Mouse (Mus musculus): ENCODE data around the gene Zcchc14. TPM values are rescaled to one million over a fixed set of nuclear protein-coding genes. Genes with fewer than 3 reads are reported as not detected.

Gene Zcchc14
- total and polyA plus RNA-seq, 3 experiments: 0.22 TPM; not detected in 2

DNA sequence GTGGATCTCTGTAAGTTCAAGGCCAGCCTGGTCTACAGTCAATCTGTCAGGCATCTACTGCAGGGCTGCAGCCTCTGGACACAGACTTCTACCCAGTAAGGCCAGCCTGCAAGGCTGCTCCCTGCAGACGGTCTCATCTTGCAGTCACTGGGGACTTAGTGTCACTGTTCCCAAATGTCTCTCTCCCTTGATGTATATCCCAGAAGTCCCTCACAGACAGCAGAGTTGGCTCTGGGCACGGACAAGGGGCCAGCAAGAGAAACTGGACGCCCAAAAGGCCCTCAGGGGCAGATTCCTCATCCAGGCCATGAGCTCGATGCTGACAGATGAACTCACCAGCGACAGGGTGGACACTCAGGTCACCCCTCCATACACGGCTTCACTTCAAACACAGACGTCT lies 80.6 kb downstream of the Zcchc14 start:
- Histone ChIP-seq H3K36me3 (replicated peaks) (peaks cover 94% of the 10 kb centered on the region), H3K4me1 (ENCODE audit: insufficient read depth, low read depth, low read length) (peaks cover 33% of the 10 kb centered on the region), H3K4me3 (ENCODE audit: low read depth, low read length) (no peak overlapping the region), H3K9me3 (replicated peaks) (no peaks in the 10 kb centered on the region), H3K27me3 (ENCODE audit: insufficient read depth, low read length) (no peaks in the 10 kb centered on the region)
- no peak for TF ChIP-seq CTCF (IDR thresholded peaks at IDR 0.05; ENCODE audit: low read depth, low read length)
- no peak for ATAC-seq (ENCODE audit: extremely low read depth, insufficient number of reproducible peaks, low FRiP score, poor library complexity, severe bottlenecking)
- DNase-seq (ENCODE audit: low spot score): no peak

DNA sequence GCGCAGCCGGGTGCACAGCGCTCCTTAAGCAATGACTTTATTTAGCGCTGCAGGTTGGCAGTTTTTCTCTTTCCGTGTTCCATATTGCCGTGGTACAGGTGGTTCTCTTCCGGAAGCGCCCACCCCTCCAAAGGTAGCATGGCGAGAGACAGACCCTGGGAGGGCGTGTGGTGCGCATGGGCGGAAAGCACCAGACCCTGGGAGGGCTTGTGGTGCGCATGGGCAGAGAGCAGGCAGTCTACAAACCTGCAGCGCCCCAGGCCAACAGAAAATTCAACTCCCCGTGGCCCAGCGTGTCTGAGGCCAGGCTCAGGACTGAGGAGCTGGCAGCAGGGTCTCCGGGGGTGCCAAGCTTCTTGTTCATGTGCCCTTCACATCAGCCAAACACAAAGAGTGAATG lies 81.9 kb downstream of the Zcchc14 start:
- ATAC-seq (ENCODE audit: extremely low read depth, insufficient number of reproducible peaks, low FRiP score, poor library complexity, severe bottlenecking): no peak
- Histone ChIP-seq H3K36me3 (replicated peaks) (peaks cover 94% of the 10 kb centered on the region), H3K4me1 (ENCODE audit: insufficient read depth, low read depth, low read length) (peaks cover 20% of the 10 kb centered on the region), H3K9me3 (replicated peaks) (no peaks in the 10 kb centered on the region), H3K4me3 (ENCODE audit: low read depth, low read length) (no peak overlapping the region), H3K27me3 (ENCODE audit: insufficient read depth, low read length) (no peaks in the 10 kb centered on the region)
- DNase-seq (ENCODE audit: low spot score): no peak
- TF ChIP-seq CTCF (IDR thresholded peaks at IDR 0.05; ENCODE audit: low read depth, low read length) (no peak), GATA1 (IDR thresholded peaks at IDR 0.05; ENCODE audit: borderline replicate concordance, low read length) (no peak), TAL1 (conservative IDR thresholded peaks at IDR 0.05; ENCODE audit: low read depth, low read length) (no peak), GATA2 (IDR thresholded peaks at IDR 0.05; ENCODE audit: borderline replicate concordance, low read depth, low read length) (no peak), POLR2AphosphoS5 (IDR thresholded peaks at IDR 0.05; ENCODE audit: insufficient replicate concordance, low read depth, low read length) (no peak)

DNA sequence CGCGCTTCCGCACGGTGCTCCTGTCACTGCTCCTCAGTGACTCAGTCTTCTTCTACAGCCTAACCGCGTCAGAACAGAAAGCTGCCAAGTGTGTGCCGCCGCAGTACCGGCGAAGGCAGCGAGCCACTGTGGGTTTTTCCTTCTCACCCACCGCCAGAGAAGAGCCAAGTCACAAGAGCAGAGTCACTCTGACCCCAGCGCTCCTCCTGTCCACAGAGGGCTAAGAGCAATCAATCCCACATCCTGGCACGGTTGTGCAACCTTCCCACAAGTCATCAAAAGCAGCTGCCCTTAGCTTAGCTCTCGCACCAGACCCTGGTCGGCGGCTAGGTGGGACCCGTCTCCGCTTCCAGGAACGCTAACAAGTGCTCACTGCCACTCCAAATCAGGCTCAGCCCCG lies 82.4 kb downstream of the Zcchc14 start:
- ATAC-seq (ENCODE audit: extremely low read depth, insufficient number of reproducible peaks, low FRiP score, poor library complexity, severe bottlenecking) (no peak), DNase-seq (ENCODE audit: low spot score) (no peak)
- Histone ChIP-seq H3K36me3 (replicated peaks) (peaks cover 94% of the 10 kb centered on the region), H3K4me1 (ENCODE audit: insufficient read depth, low read depth, low read length) (peaks cover 20% of the 10 kb centered on the region), H3K4me3 (ENCODE audit: low read depth, low read length) (no peak overlapping the region), H3K27me3 (ENCODE audit: insufficient read depth, low read length) (no peaks in the 10 kb centered on the region), H3K9me3 (replicated peaks) (no peaks in the 10 kb centered on the region)
- TF ChIP-seq CTCF (IDR thresholded peaks at IDR 0.05; ENCODE audit: low read depth, low read length) (no peak), POLR2AphosphoS5 (IDR thresholded peaks at IDR 0.05; ENCODE audit: insufficient replicate concordance, low read depth, low read length) (no peak), GATA1 (IDR thresholded peaks at IDR 0.05; ENCODE audit: borderline replicate concordance, low read length) (no peak), GATA2 (IDR thresholded peaks at IDR 0.05; ENCODE audit: borderline replicate concordance, low read depth, low read length) (no peak), TAL1 (conservative IDR thresholded peaks at IDR 0.05; ENCODE audit: low read depth, low read length) (no peak)

DNA sequence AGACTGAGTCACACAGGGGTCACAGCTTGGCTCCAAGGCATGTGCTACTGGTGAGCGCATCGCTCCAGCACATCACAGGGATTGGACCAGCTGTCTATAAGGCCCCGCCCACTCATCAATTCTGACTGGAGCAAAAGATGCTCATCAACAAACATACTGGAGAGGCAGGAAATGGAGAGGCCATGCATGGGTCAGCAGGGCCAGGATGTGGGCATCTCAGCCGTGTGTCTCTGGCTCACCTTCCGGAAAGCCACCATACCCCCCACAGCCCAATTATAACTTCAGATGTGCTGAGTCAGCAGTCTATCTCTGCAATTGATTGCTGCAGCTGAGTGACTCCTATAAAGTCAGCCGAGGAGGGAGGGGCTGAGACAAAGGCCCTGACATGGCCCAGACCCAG lies 84.4 kb downstream of the Zcchc14 start:
- Histone ChIP-seq H3K9me3 (replicated peaks) (no peaks in the 10 kb centered on the region), H3K36me3 (replicated peaks) (peaks cover 94% of the 10 kb centered on the region), H3K4me3 (ENCODE audit: low read depth, low read length) (no peak overlapping the region), H3K4me1 (ENCODE audit: insufficient read depth, low read depth, low read length) (peaks cover 12% of the 10 kb centered on the region), H3K27me3 (ENCODE audit: insufficient read depth, low read length) (no peaks in the 10 kb centered on the region)
- ATAC-seq (ENCODE audit: extremely low read depth, insufficient number of reproducible peaks, low FRiP score, poor library complexity, severe bottlenecking): no peak
- TF ChIP-seq GATA1 (IDR thresholded peaks at IDR 0.05; ENCODE audit: borderline replicate concordance, low read length): no peak
- TF ChIP-seq TAL1 (conservative IDR thresholded peaks at IDR 0.05; ENCODE audit: low read depth, low read length): no peak
- TF ChIP-seq POLR2AphosphoS5 (IDR thresholded peaks at IDR 0.05; ENCODE audit: insufficient replicate concordance, low read depth, low read length): no peak
- no peak for TF ChIP-seq CTCF (IDR thresholded peaks at IDR 0.05; ENCODE audit: low read depth, low read length)
- TF ChIP-seq GATA2 (IDR thresholded peaks at IDR 0.05; ENCODE audit: borderline replicate concordance, low read depth, low read length): no peak
- no peak for DNase-seq (ENCODE audit: low spot score)

DNA sequence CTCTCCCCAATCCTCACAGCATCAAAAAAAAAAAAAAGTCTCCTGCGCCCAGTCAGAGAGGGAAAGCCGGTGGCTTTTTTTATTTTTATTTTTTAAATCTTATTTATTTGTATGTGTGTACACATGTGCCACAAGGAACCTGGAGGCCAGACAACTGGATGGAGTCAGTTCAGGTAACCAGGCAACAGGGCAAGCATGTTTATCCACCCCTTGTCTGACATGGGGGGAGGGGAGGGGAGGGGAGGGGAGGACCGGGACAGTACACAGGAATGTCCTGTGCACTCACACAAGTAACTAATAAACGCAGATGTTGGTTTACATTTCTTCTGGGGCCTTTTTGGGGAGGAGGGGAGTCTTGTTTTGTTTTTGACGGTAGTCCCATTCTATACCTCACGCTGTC lies 89.0 kb downstream of the Zcchc14 start:
- ATAC-seq (ENCODE audit: extremely low read depth, insufficient number of reproducible peaks, low FRiP score, poor library complexity, severe bottlenecking) (no peak), DNase-seq (ENCODE audit: low spot score) (no peak)
- no peak for TF ChIP-seq GATA1 (IDR thresholded peaks at IDR 0.05; ENCODE audit: borderline replicate concordance, low read length)
- no peak for TF ChIP-seq CTCF (IDR thresholded peaks at IDR 0.05; ENCODE audit: low read depth, low read length)
- TF ChIP-seq POLR2AphosphoS5 (IDR thresholded peaks at IDR 0.05; ENCODE audit: insufficient replicate concordance, low read depth, low read length): no peak
- no peak for TF ChIP-seq GATA2 (IDR thresholded peaks at IDR 0.05; ENCODE audit: borderline replicate concordance, low read depth, low read length)
- no peak for TF ChIP-seq TAL1 (conservative IDR thresholded peaks at IDR 0.05; ENCODE audit: low read depth, low read length)
- Histone ChIP-seq H3K4me3 (ENCODE audit: low read depth, low read length) (no peak overlapping the region), H3K27me3 (ENCODE audit: insufficient read depth, low read length) (no peaks in the 10 kb centered on the region), H3K9me3 (replicated peaks) (no peaks in the 10 kb centered on the region), H3K4me1 (ENCODE audit: insufficient read depth, low read depth, low read length) (peaks cover 4% of the 10 kb centered on the region; the same call in 1 of the 2 replicates), H3K36me3 (replicated peaks) (peaks cover 94% of the 10 kb centered on the region)

DNA sequence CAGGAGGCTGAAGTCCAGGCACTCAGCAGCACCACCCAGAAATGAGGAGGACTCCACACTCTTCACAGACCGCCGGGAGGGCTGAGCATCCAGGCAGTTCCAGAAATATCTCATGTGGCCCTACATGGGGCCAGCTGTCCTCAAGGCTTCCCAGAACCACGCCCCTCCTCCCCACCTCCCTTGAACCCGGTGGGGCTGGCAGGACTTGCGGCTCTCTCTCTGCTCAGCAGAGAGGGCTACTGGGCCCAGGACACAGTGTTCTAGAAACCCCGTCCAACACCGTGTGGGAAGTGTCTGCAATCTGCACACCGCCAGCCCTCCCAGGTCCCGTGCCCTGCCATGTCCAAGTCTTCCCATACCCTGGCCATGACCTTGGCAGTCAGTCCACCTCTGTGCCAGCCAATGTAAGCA lies 89.8 kb downstream of the Zcchc14 start:
- ATAC-seq (ENCODE audit: extremely low read depth, insufficient number of reproducible peaks, low FRiP score, poor library complexity, severe bottlenecking) (no peak), DNase-seq (ENCODE audit: low spot score) (no peak)
- H3K9me3 ChIP-seq (replicated peaks): no peaks in the 10 kb centered on the region
- no peaks in the 10 kb centered on the region for H3K4me1 ChIP-seq (ENCODE audit: insufficient read depth, low read depth, low read length)
- H3K4me3 ChIP-seq (ENCODE audit: low read depth, low read length): no peak overlapping the region
- H3K27me3 ChIP-seq (ENCODE audit: insufficient read depth, low read length): no peaks in the 10 kb centered on the region
- H3K36me3 ChIP-seq (replicated peaks): peaks cover 94% of the 10 kb centered on the region
- TF ChIP-seq TAL1 (conservative IDR thresholded peaks at IDR 0.05; ENCODE audit: low read depth, low read length) (no peak), CTCF (IDR thresholded peaks at IDR 0.05; ENCODE audit: low read depth, low read length) (no peak), GATA2 (IDR thresholded peaks at IDR 0.05; ENCODE audit: borderline replicate concordance, low read depth, low read length) (no peak), GATA1 (IDR thresholded peaks at IDR 0.05; ENCODE audit: borderline replicate concordance, low read length) (no peak), POLR2AphosphoS5 (IDR thresholded peaks at IDR 0.05; ENCODE audit: insufficient replicate concordance, low read depth, low read length) (no peak)

All from G1E (cell line).